Mouse (Mus musculus): ENCODE results near the gene Tmem163. TPM values are rescaled to one million over a fixed set of nuclear protein-coding genes. Genes with fewer than 3 reads are reported as not detected.

Tmem163 gene
- polyA plus RNA-seq, 1 experiment from 2014 or later: 64.0 TPM

- Histone ChIP-seq H3K27me3 (ENCODE audit: control insufficient read depth, insufficient read depth, low read length) (no peaks in the 10 kb centered on the region), H3K4me3 (replicated peaks; ENCODE audit: low read depth, low read length) (no peak overlapping the region), H3K27ac (replicated peaks; ENCODE audit: low read depth, low read length) (no peak overlapping the region), H3K4me1 (ENCODE audit: control insufficient read depth, insufficient read depth, low read length) (peaks cover 11% of the 10 kb centered on the region), H3K4me2 (ENCODE audit: low read length) (no peak overlapping the region), H3K36me3 (ENCODE audit: control insufficient read depth, insufficient read depth, low read length) (0 out of 2 replicates have a peak, but pooled peaks cover 2% of the 10 kb centered on the region), H3K9me3 (ENCODE audit: control insufficient read depth, low read length) (no peaks in the 10 kb centered on the region; the same call in 1 of the 2 replicates), H3K9ac (replicated peaks; ENCODE audit: low read length) (no peak overlapping the region)
- 92% methylated on average over 8 of the region's 8 CpGs for WGBS
- no peak for ATAC-seq (ENCODE audit: low FRiP score, low TSS enrichment)
- DNase-seq: no peak
These were observed 166.2 kb downstream of the Tmem163 start for GRCm38 (mm10) chr1:127513140-127513539.

- H3K27me3 ChIP-seq (ENCODE audit: control insufficient read depth, insufficient read depth, low read length): no peaks in the 10 kb centered on the region
- no peaks in the 10 kb centered on the region; the same call in 1 of the 2 replicates for H3K9me3 ChIP-seq (ENCODE audit: control insufficient read depth, low read length)
- ATAC-seq (ENCODE audit: low FRiP score, low TSS enrichment): no peak
- no peak overlapping the region for H3K27ac ChIP-seq (replicated peaks; ENCODE audit: low read depth, low read length)
- DNase-seq: no peak
- H3K4me1 ChIP-seq (ENCODE audit: control insufficient read depth, insufficient read depth, low read length): peaks cover 14% of the 10 kb centered on the region
- H3K9ac ChIP-seq (replicated peaks; ENCODE audit: low read length): no peak overlapping the region
- 0 out of 2 replicates have a peak, but pooled peaks cover 2% of the 10 kb centered on the region for H3K36me3 ChIP-seq (ENCODE audit: control insufficient read depth, insufficient read depth, low read length)
- WGBS: 85% methylated on average over 6 of the region's 6 CpGs
- H3K4me2 ChIP-seq (ENCODE audit: low read length): no peak overlapping the region
- H3K4me3 ChIP-seq (replicated peaks; ENCODE audit: low read depth, low read length): no peak overlapping the region
These were observed 166.6 kb downstream of the Tmem163 start for GRCm38 (mm10) chr1:127512709-127513108.

GRCm38 (mm10) chr1:127511362-127511761, 168.0 kb downstream of the Tmem163 start:
- no peaks in the 10 kb centered on the region for H3K27me3 ChIP-seq (ENCODE audit: control insufficient read depth, insufficient read depth, low read length)
- 83% methylated on average over 6 of the region's 6 CpGs for WGBS
- no peak overlapping the region for H3K27ac ChIP-seq (replicated peaks; ENCODE audit: low read depth, low read length)
- no peak overlapping the region for H3K9ac ChIP-seq (replicated peaks; ENCODE audit: low read length)
- ATAC-seq (ENCODE audit: low FRiP score, low TSS enrichment): no peak
- 0 out of 2 replicates have a peak, but pooled peaks cover 2% of the 10 kb centered on the region for H3K36me3 ChIP-seq (ENCODE audit: control insufficient read depth, insufficient read depth, low read length)
- DNase-seq: no peak
- no peak overlapping the region for H3K4me3 ChIP-seq (replicated peaks; ENCODE audit: low read depth, low read length)
- H3K4me1 ChIP-seq (ENCODE audit: control insufficient read depth, insufficient read depth, low read length): peaks cover 22% of the 10 kb centered on the region
- no peak overlapping the region for H3K4me2 ChIP-seq (ENCODE audit: low read length)
- no peaks in the 10 kb centered on the region; the same call in 1 of the 2 replicates for H3K9me3 ChIP-seq (ENCODE audit: control insufficient read depth, low read length)

- Histone ChIP-seq H3K27me3 (ENCODE audit: control insufficient read depth, insufficient read depth, low read length) (no peaks in the 10 kb centered on the region), H3K9ac (replicated peaks; ENCODE audit: low read length) (no peak overlapping the region), H3K9me3 (ENCODE audit: control insufficient read depth, low read length) (no peaks in the 10 kb centered on the region), H3K27ac (replicated peaks; ENCODE audit: low read depth, low read length) (peak overlapping the region; percentile 75), H3K4me3 (replicated peaks; ENCODE audit: low read depth, low read length) (no peak overlapping the region), H3K4me2 (ENCODE audit: low read length) (no peak overlapping the region), H3K36me3 (ENCODE audit: control insufficient read depth, insufficient read depth, low read length) (no peaks in the 10 kb centered on the region), H3K4me1 (ENCODE audit: control insufficient read depth, insufficient read depth, low read length) (peaks cover 22% of the 10 kb centered on the region)
- WGBS: 69% methylated on average over 8 of the region's 8 CpGs
- no peak for DNase-seq
- no peak for ATAC-seq (ENCODE audit: low FRiP score, low TSS enrichment)
These were observed 170.4 kb downstream of the Tmem163 start for GRCm38 (mm10) chr1:127508921-127509320.

GRCm38 (mm10) chr1:127508067-127508739, 171.1 kb downstream of the Tmem163 start:
- 42% methylated on average over 16 of the region's 16 CpGs for WGBS
- H3K27ac ChIP-seq (replicated peaks; ENCODE audit: low read depth, low read length): peak overlapping the region; percentile 75

GRCm38 (mm10) chr1:127507042-127507650, 172.2 kb downstream of the Tmem163 start:
- WGBS: 52% methylated on average over 10 of the region's 10 CpGs
- DNase-seq: no peak
- H3K9ac ChIP-seq (replicated peaks; ENCODE audit: low read length): no peak overlapping the region
- peaks cover 22% of the 10 kb centered on the region for H3K4me1 ChIP-seq (ENCODE audit: control insufficient read depth, insufficient read depth, low read length)
- H3K27ac ChIP-seq (replicated peaks; ENCODE audit: low read depth, low read length): peak overlapping the region; percentile 75
- H3K27me3 ChIP-seq (ENCODE audit: control insufficient read depth, insufficient read depth, low read length): no peaks in the 10 kb centered on the region
- no peak overlapping the region for H3K4me3 ChIP-seq (replicated peaks; ENCODE audit: low read depth, low read length)
- H3K4me2 ChIP-seq (ENCODE audit: low read length): no peak overlapping the region
- H3K36me3 ChIP-seq (ENCODE audit: control insufficient read depth, insufficient read depth, low read length): no peaks in the 10 kb centered on the region
- no peaks in the 10 kb centered on the region for H3K9me3 ChIP-seq (ENCODE audit: control insufficient read depth, low read length)
- ATAC-seq (ENCODE audit: low FRiP score, low TSS enrichment): no peak

More at GRCm38 (mm10) chr1:127508067-127508739, 171.1 kb downstream of the Tmem163 start:
- Histone ChIP-seq H3K9ac (replicated peaks; ENCODE audit: low read length) (peak overlapping the region; percentile 38), H3K27me3 (ENCODE audit: control insufficient read depth, insufficient read depth, low read length) (no peaks in the 10 kb centered on the region), H3K36me3 (ENCODE audit: control insufficient read depth, insufficient read depth, low read length) (no peaks in the 10 kb centered on the region), H3K4me3 (replicated peaks; ENCODE audit: low read depth, low read length) (no peak overlapping the region), H3K4me2 (ENCODE audit: low read length) (peak overlapping the region; percentile 28), H3K9me3 (ENCODE audit: control insufficient read depth, low read length) (no peaks in the 10 kb centered on the region), H3K4me1 (ENCODE audit: control insufficient read depth, insufficient read depth, low read length) (peaks cover 22% of the 10 kb centered on the region)
- peak; percentile 78 for ATAC-seq (ENCODE audit: low FRiP score, low TSS enrichment)
- peak; percentile 79 for DNase-seq

GRCm38 (mm10) chr1:127500701-127501100, 178.6 kb downstream of the Tmem163 start:
- 0 out of 2 replicates have a peak overlapping the region, but pooled peaks have one; percentile 21 for H3K4me2 ChIP-seq (ENCODE audit: low read length)
- 0 out of 2 replicates have a peak, but pooled peaks cover under 1% of the 10 kb centered on the region for H3K36me3 ChIP-seq (ENCODE audit: control insufficient read depth, insufficient read depth, low read length)
- peaks cover 10% of the 10 kb centered on the region; the same call in 1 of the 2 replicates for H3K4me1 ChIP-seq (ENCODE audit: control insufficient read depth, insufficient read depth, low read length)
- H3K9me3 ChIP-seq (ENCODE audit: control insufficient read depth, low read length): no peaks in the 10 kb centered on the region
- no peaks in the 10 kb centered on the region for H3K27me3 ChIP-seq (ENCODE audit: control insufficient read depth, insufficient read depth, low read length)
- H3K4me3 ChIP-seq (replicated peaks; ENCODE audit: low read depth, low read length): no peak overlapping the region
- no peak overlapping the region; the same call in 1 of the 2 replicates for H3K9ac ChIP-seq (replicated peaks; ENCODE audit: low read length)
- H3K27ac ChIP-seq (replicated peaks; ENCODE audit: low read depth, low read length): peak overlapping the region; percentile 81
- WGBS: 52% methylated on average over 17 of the region's 17 CpGs
- peak; percentile 71 for DNase-seq
- ATAC-seq (ENCODE audit: low FRiP score, low TSS enrichment): no peak

GRCm38 (mm10) chr1:127500219-127500618, 179.1 kb downstream of the Tmem163 start:
- peaks cover 10% of the 10 kb centered on the region; the same call in 1 of the 2 replicates for H3K4me1 ChIP-seq (ENCODE audit: control insufficient read depth, insufficient read depth, low read length)
- peak overlapping the region; percentile 81 for H3K27ac ChIP-seq (replicated peaks; ENCODE audit: low read depth, low read length)
- no peak overlapping the region for H3K4me3 ChIP-seq (replicated peaks; ENCODE audit: low read depth, low read length)
- ATAC-seq (ENCODE audit: low FRiP score, low TSS enrichment) (peak; percentile 53; the same call in 1 of the 2 replicates), DNase-seq (peak; percentile 96)
- H3K4me2 ChIP-seq (ENCODE audit: low read length): no peak overlapping the region
- no peaks in the 10 kb centered on the region for H3K27me3 ChIP-seq (ENCODE audit: control insufficient read depth, insufficient read depth, low read length)
- WGBS: 7% methylated on average over 8 of the region's 8 CpGs
- H3K9ac ChIP-seq (replicated peaks; ENCODE audit: low read length): peak overlapping the region; percentile 29; the same call in 1 of the 2 replicates
- no peaks in the 10 kb centered on the region for H3K9me3 ChIP-seq (ENCODE audit: control insufficient read depth, low read length)
- 0 out of 2 replicates have a peak, but pooled peaks cover 5% of the 10 kb centered on the region for H3K36me3 ChIP-seq (ENCODE audit: control insufficient read depth, insufficient read depth, low read length)

All from midbrain, embryonic 14.5 days (tissue).